Mouse (Mus musculus) spleen, adult 2 months (tissue): ENCODE results near the gene Atg101. TPM values are rescaled to one million over a fixed set of nuclear protein-coding genes. Genes with fewer than 3 reads are reported as not detected.
A peak's percentile ranks its signal among the peaks of the same experiment; 100 is the strongest.
"Not testable (repeated sequence)": the region's sequence is repeated elsewhere in the genome, so short reads cannot be mapped to it uniquely, and the experiment has no call there.

Experiments
- DNase-seq, 2 experiments: peaks; one replicate each; pipeline versions ENCODE4 v3.0.0 to v3.0.0-alpha.2; 2012 to 2021; ENCODE audit warnings: low spot score in 2 of 2, low read depth in 1 of 2
- H3K27ac ChIP-seq: fragments of 200-500 bp; 2 replicates; pipeline ENCODE4 v1.5.1; 2012; ENCODE audit warnings: low read length, inconsistent platforms; ENCODE audit not compliant: insufficient read depth
- H3K27me3 ChIP-seq: fragments of 200-500 bp; 2 replicates; pipeline ENCODE4 v1.6.1; 2012; ENCODE audit warnings: mild to moderate bottlenecking, moderate library complexity, low read length, inconsistent platforms; ENCODE audit not compliant: control insufficient read depth, insufficient read depth
- H3K36me3 ChIP-seq: fragments of 200-500 bp; 2 replicates; pipeline ENCODE4 v1.6.1; 2012; ENCODE audit warnings: mild to moderate bottlenecking, low read length, inconsistent platforms; ENCODE audit not compliant: control insufficient read depth, insufficient read depth
- H3K4me1 ChIP-seq: fragments of 200-500 bp; 2 replicates; pipeline ENCODE4 v1.6.1; 2011; ENCODE audit warnings: inconsistent platforms; ENCODE audit not compliant: control insufficient read depth, insufficient read depth, insufficient read length
- H3K4me3 ChIP-seq: fragments of 200-500 bp; 2 replicates; pipeline ENCODE4 v1.5.1; 2011; ENCODE audit warnings: mild to moderate bottlenecking, inconsistent platforms; ENCODE audit not compliant: insufficient read depth, insufficient read length; ENCODE audit errors: extremely low read depth
- CTCF ChIP-seq: fragments of 200-500 bp; IDR thresholded peaks from 2 replicates; pipeline ENCODE4 v1.5.1; 2011; ENCODE audit warnings: mild to moderate bottlenecking, inconsistent platforms; ENCODE audit not compliant: insufficient read depth, insufficient read length, insufficient replicate concordance; ENCODE audit errors: extremely low read depth
- POLR2A ChIP-seq: fragments of 200-500 bp; IDR thresholded peaks from 2 replicates; pipeline ENCODE4 v1.6.1; 2011; ENCODE audit warnings: low read depth, low read length, inconsistent platforms
- WGBS: fragments of 180-500 bp; shearing (Covaris S2); methylation state at CpG from one replicate; pipeline ENCODE4 v1.1.7; 2018; 5-methylcytosine and 5-hydroxymethylcytosine counted together
- polyA plus RNA-seq: library from polyadenylated mRNA; depleted of rRNA; stranded (reverse); fragments of >200 nt; gene quantifications from 2 replicates; pipeline ENCODE4 v1.2.3, GENCODE M21; 2012

Gene Atg101
- polyA plus RNA-seq, 1 experiment = 24.5 TPM

GRCm38 (mm10) chr15:101322640-101323039 is 38.6 kb downstream of the Atg101 start:
- 92% methylated on average over 7 of the region's 7 CpGs for WGBS

GRCm38 (mm10) chr15:101323511-101323910 is 39.4 kb downstream of the Atg101 start:
- H3K4me3 ChIP-seq = no peak overlapping the region
- 93% methylated on average over 5 of the region's 5 CpGs for WGBS
- no peaks in the 10 kb centered on the region for H3K36me3 ChIP-seq
- no peaks in the 10 kb centered on the region for H3K27me3 ChIP-seq
- no peak for TF ChIP-seq CTCF
- TF ChIP-seq POLR2A = no peak
- peaks cover 15% of the 10 kb centered on the region; the same call in 1 of the 2 replicates for H3K4me1 ChIP-seq
- H3K27ac ChIP-seq = no peak overlapping the region
- DNase-seq = no peak

More at GRCm38 (mm10) chr15:101322640-101323039, 38.6 kb downstream of the Atg101 start:
- Histone ChIP-seq H3K36me3 (no peaks in the 10 kb centered on the region), H3K27ac (no peak overlapping the region), H3K27me3 (no peaks in the 10 kb centered on the region), H3K4me1 (peaks cover 16% of the 10 kb centered on the region; the same call in 1 of the 2 replicates), H3K4me3 (no peak overlapping the region)
- no peak for DNase-seq
- TF ChIP-seq POLR2A = no peak
- TF ChIP-seq CTCF = no peak

- not testable (repeated sequence) for H3K4me3 ChIP-seq, H3K27ac ChIP-seq, DNase-seq, H3K4me1 ChIP-seq, H3K36me3 ChIP-seq, H3K27me3 ChIP-seq
Observed at GRCm38 (mm10) chr15:101324409-101324808, 40.3 kb downstream of the Atg101 start.

GRCm38 (mm10) chr15:101325991-101326534 is 42.0 kb downstream of the Atg101 start:
- no peaks in the 10 kb centered on the region for H3K27me3 ChIP-seq
- H3K36me3 ChIP-seq = no peaks in the 10 kb centered on the region
- no peak overlapping the region for H3K4me3 ChIP-seq
- WGBS = 35% methylated on average over 10 of the region's 10 CpGs
- TF ChIP-seq CTCF (no peak), POLR2A (no peak)
- no peak overlapping the region for H3K27ac ChIP-seq
- no peaks in the 10 kb centered on the region for H3K4me1 ChIP-seq
- DNase-seq = no peak

- no peak for TF ChIP-seq POLR2A
- peak; percentile 79; the same call in 1 of the 2 replicates for TF ChIP-seq CTCF
- peak in 1 of 2 experiments; percentile 46 for DNase-seq
- Histone ChIP-seq H3K4me3 (no peak overlapping the region), H3K27me3 (no peaks in the 10 kb centered on the region), H3K4me1 (no peaks in the 10 kb centered on the region), H3K27ac (no peak overlapping the region), H3K36me3 (no peaks in the 10 kb centered on the region)
- WGBS = 3% methylated on average over 6 of the region's 6 CpGs
Observed at GRCm38 (mm10) chr15:101327282-101327681, 43.2 kb downstream of the Atg101 start.

GRCm38 (mm10) chr15:101328876-101329563 is 44.9 kb downstream of the Atg101 start:
- no peaks in the 10 kb centered on the region for H3K36me3 ChIP-seq
- no peaks in the 10 kb centered on the region for H3K27me3 ChIP-seq
- WGBS = 82% methylated on average over 3 of the region's 3 CpGs
- H3K4me3 ChIP-seq = no peak overlapping the region
- no peak for TF ChIP-seq POLR2A
- TF ChIP-seq CTCF = no peak
- no peak overlapping the region for H3K27ac ChIP-seq
- DNase-seq = no peak
- H3K4me1 ChIP-seq = no peaks in the 10 kb centered on the region

GRCm38 (mm10) chr15:101329564-101329892 is 45.5 kb downstream of the Atg101 start:
- Histone ChIP-seq H3K4me3 (no peak overlapping the region), H3K27ac (no peak overlapping the region), H3K36me3 (no peaks in the 10 kb centered on the region), H3K4me1 (no peaks in the 10 kb centered on the region), H3K27me3 (no peaks in the 10 kb centered on the region)
- WGBS = 69% methylated on average over 3 of the region's 3 CpGs
- no peak for DNase-seq
- no peak for TF ChIP-seq POLR2A
- TF ChIP-seq CTCF = no peak
